Mouse (Mus musculus) bone marrow macrophage, adult 2 months (primary cell): Measurements from ENCODE around the gene Gm28305. TPM values are rescaled to one million over a fixed set of nuclear protein-coding genes. Genes with fewer than 3 reads are reported as not detected.

Experiments used
- H3K27ac ChIP-seq: 2 replicates; pipeline ENCODE4 v1.5.1; 2012; ENCODE audit warnings: low read depth, low read length; ENCODE audit not compliant: insufficient read depth
- H3K4me1 ChIP-seq: 2 replicates; pipeline ENCODE4 v1.6.1; 2012; ENCODE audit warnings: low read length; ENCODE audit not compliant: control insufficient read depth, insufficient read depth
- H3K4me3 ChIP-seq: 2 replicates; pipeline ENCODE4 v1.5.1; 2012; ENCODE audit warnings: mild to moderate bottlenecking, low read length, moderate library complexity; ENCODE audit not compliant: insufficient read depth
- CTCF ChIP-seq: IDR thresholded peaks from 2 replicates; pipeline ENCODE4 v1.5.1; 2012; ENCODE audit warnings: low read depth, mild to moderate bottlenecking, low read length, moderate library complexity
- POLR2A ChIP-seq: IDR thresholded peaks from 2 replicates; pipeline ENCODE4 v1.6.1; 2012; ENCODE audit warnings: mild to moderate bottlenecking, low read depth, low read length, borderline replicate concordance
- polyA plus RNA-seq: library from polyadenylated mRNA; stranded (reverse); fragments of >200 nt; gene quantifications from 2 replicates; pipeline ENCODE4 v1.2.4, GENCODE M21; 2012; ENCODE audit not compliant: missing spikeins, insufficient read depth, insufficient read length

Gm28305 gene
- polyA plus RNA-seq, 1 experiment, result not detected

DNA sequence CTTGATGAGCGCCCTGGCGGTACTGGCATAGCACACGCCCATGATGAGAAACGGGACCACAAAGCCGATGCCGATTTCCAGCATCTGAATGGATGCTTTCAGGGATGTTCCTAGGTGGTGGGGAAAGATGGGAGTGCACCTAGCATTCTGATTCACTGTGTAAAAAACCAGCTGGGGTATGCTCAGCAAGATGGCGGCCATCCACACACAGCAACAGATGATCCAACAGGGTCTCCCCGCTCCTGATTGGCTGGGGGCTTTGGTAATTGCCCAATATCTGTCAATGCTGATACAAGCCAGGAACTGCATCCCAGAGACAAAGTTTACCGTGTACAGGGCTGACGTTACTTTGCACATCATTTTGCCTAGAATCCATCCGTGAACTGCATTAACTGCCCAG lies 58.6 kb downstream of the Gm28305 start:
- Histone ChIP-seq H3K4me1 (peaks cover 4% of the 10 kb centered on the region), H3K27ac (no peak overlapping the region), H3K4me3 (no peak overlapping the region)
- no peak for TF ChIP-seq CTCF
- TF ChIP-seq POLR2A, result no peak

DNA sequence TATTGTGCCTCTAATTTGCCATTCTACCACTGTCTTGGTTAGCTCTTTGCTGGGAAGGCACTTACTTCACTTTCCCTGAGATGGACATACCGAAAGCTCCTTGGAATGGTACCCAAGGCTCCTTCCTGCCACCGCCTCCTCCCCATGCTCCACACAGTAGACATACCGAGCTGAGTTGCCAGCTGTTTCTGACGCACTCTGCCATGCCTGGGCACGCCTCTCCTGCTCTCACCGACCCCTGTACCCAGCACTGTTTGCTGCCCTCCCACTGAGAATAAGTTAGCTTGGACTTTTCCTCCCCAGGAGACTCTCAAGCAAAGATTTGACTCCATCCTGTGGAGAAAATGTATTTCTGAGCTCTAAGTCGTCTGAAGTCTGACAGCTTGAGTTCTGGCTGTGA lies 60.4 kb downstream of the Gm28305 start:
- H3K4me1 ChIP-seq, result peaks cover 4% of the 10 kb centered on the region
- TF ChIP-seq POLR2A, result no peak
- TF ChIP-seq CTCF, result no peak
- H3K4me3 ChIP-seq, result no peak overlapping the region
- H3K27ac ChIP-seq, result no peak overlapping the region

- H3K27ac ChIP-seq, result no peak overlapping the region
- H3K4me3 ChIP-seq, result no peak overlapping the region
- peaks cover 4% of the 10 kb centered on the region for H3K4me1 ChIP-seq
- TF ChIP-seq POLR2A, result no peak
Measured at GRCm38 (mm10) chr9:104101458-104101857, 61.0 kb downstream of the Gm28305 start.

GRCm38 (mm10) chr9:104102301-104102700 lies 61.8 kb downstream of the Gm28305 start:
- Histone ChIP-seq H3K4me3 (no peak overlapping the region), H3K27ac (no peak overlapping the region), H3K4me1 (peaks cover 4% of the 10 kb centered on the region)
- TF ChIP-seq CTCF (no peak), POLR2A (no peak)

- TF ChIP-seq CTCF, result no peak
- TF ChIP-seq POLR2A, result no peak
Measured at GRCm38 (mm10) chr9:104102901-104103300, 62.4 kb downstream of the Gm28305 start.

GRCm38 (mm10) chr9:104104986-104105385 lies 64.5 kb downstream of the Gm28305 start:
- no peaks in the 10 kb centered on the region for H3K4me1 ChIP-seq
- no peak overlapping the region for H3K4me3 ChIP-seq
- TF ChIP-seq POLR2A (no peak), CTCF (no peak)
- H3K27ac ChIP-seq, result no peak overlapping the region

More at GRCm38 (mm10) chr9:104102901-104103300, 62.4 kb downstream of the Gm28305 start:
- H3K4me3 ChIP-seq, result no peak overlapping the region
- H3K27ac ChIP-seq, result no peak overlapping the region
- H3K4me1 ChIP-seq, result peaks cover 4% of the 10 kb centered on the region

DNA sequence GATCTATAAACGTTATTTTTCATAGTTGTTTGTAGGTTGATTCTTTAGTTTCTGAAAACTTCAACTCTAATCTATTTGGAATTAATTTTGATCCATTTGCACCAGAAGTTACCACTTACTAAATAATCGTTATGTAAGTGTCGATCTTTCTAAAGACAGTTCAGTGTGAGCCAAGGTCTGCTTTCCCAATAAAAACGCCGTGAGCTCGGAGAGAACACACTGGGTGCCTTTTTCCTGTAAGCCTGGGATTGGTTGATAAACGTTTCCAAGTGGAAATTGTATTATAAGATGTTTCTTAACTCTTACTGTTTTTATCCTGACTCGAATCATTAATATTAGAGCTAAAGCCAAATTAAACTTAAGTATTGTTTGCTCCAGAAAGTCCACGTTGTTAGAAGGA lies 66.5 kb downstream of the Gm28305 start:
- no peak for TF ChIP-seq CTCF
- no peak for TF ChIP-seq POLR2A
- Histone ChIP-seq H3K4me1 (no peaks in the 10 kb centered on the region), H3K4me3 (no peak overlapping the region), H3K27ac (no peak overlapping the region)

DNA sequence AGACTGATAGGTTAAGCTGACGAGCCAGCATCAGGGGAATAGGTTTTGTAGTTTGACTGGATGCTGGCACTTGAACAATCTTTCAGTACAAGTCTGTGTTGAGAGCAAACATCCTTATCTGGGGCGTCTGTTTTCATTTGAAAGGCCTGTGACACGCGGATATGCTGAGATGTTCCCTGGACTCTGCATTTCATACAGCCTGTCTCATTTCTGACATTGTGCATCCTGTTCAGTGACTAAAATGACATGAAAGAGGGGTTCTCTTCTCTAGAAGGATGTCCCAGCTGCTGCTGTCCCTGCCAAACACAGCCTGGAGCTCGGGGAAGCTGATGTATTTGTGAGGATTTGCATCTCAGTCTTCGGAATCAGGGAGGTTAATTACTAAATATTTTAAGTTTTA lies 67.0 kb downstream of the Gm28305 start:
- no peaks in the 10 kb centered on the region for H3K4me1 ChIP-seq

GRCm38 (mm10) chr9:104108571-104109143 lies 68.2 kb downstream of the Gm28305 start:
- TF ChIP-seq CTCF (no peak), POLR2A (no peak)

More for the DNA sequence above, 67.0 kb downstream of the Gm28305 start:
- no peak for TF ChIP-seq POLR2A
- no peak for TF ChIP-seq CTCF
- Histone ChIP-seq H3K27ac (no peak overlapping the region), H3K4me3 (no peak overlapping the region)

GRCm38 (mm10) chr9:104109151-104109550 lies 68.7 kb downstream of the Gm28305 start:
- no peaks in the 10 kb centered on the region for H3K4me1 ChIP-seq
- no peak for TF ChIP-seq POLR2A
- TF ChIP-seq CTCF, result no peak
- no peak overlapping the region for H3K27ac ChIP-seq
- H3K4me3 ChIP-seq, result no peak overlapping the region

More at GRCm38 (mm10) chr9:104108571-104109143, 68.2 kb downstream of the Gm28305 start:
- Histone ChIP-seq H3K4me1 (no peaks in the 10 kb centered on the region), H3K4me3 (no peak overlapping the region), H3K27ac (no peak overlapping the region)

DNA sequence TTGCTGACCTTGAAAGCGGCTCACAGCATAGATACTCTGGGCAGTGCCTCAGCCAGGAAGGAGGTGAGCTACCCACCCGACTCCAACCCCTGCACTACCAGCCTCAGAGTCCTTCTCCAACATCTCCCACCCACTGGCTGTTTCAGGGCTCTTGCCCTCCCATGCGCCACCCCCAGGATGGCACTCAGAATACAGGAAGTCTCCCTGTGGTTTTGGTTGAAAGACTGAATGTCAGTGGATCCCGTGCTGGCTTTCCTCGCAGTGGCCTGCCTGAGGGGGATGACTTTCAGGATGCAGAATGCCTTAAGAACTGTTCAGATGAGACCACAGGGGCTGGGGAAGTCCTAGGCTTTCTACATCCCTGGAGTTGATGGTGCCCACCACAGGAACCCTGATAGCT lies 82.6 kb downstream of the Gm28305 start:
- Histone ChIP-seq H3K4me3 (no peak overlapping the region), H3K4me1 (no peaks in the 10 kb centered on the region), H3K27ac (no peak overlapping the region)
- TF ChIP-seq CTCF (no peak), POLR2A (no peak)
